Mouse (Mus musculus) embryo, embryonic 11.5 days (tissue): ENCODE results near the gene Atrip.
A peak's percentile ranks its signal among the peaks of the same experiment; 100 is the strongest.

ENCODE experiments used
- DNase-seq: peaks from one replicate; pipeline ENCODE4 v3.0.0-alpha.2; 2012; ENCODE audit warnings: low read depth, low spot score

Atrip gene

DNA sequence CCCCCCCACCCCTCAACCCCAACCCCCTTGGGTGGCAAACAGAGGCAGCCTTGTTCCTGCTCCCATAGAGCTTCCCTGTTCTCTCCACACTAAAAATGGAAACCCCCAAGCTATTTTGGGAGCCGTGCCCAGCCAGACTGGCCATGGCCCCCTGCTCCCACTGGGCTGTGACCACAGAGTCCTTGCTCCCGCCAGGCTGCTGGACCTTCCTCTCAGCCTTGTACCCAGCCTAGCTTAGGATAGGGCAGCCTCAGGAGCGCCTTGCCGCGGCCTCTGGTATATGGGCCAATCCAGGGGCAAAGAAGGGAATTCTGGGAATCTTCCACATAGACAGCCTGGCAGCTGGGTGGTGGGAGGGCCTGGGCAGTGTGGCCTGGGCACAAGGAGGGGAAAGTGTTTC, 23.9 kb upstream of the Atrip start:
- DNase-seq: no peak

DNA sequence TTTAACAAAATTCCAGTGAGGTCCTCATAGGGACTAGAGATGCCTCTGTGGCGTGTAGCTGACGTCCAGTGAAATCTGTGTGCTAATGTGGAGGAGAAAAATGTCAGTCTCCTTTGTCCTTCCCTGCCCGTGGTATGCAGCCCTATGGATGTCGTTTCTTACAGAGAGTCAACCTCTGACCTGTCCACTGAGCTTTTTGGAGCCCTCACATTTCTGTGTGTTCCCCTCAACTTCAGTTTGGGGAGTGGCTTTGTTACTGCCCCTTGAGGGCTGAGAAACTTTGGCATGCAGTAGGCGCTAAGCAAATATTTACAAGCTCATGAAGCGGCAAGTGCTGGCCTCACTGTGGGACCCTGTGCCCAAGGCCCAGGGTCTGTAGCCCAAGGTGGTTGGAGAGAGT, 23.4 kb upstream of the Atrip start:
- no peak for DNase-seq

DNA sequence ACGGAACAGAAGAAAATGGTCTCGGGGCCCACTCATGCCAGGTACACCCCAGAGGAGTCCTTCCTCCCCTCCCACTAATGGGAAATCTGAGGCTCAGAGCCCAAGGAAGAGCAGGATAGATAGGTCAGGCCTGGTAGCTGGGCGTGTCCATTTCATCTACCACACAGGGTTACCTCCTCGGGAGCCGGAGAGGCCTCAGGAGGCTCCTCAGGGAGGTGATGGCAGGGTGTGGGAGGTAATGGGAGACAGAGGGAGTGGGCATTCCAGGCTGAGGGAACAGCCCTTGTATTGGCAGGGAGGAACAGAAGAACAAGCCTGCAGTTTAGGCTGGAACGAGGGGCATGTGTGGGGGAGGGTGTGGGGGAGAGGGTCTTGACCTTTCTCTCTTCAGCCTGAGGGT, 22.9 kb upstream of the Atrip start:
- DNase-seq: no peak

DNA sequence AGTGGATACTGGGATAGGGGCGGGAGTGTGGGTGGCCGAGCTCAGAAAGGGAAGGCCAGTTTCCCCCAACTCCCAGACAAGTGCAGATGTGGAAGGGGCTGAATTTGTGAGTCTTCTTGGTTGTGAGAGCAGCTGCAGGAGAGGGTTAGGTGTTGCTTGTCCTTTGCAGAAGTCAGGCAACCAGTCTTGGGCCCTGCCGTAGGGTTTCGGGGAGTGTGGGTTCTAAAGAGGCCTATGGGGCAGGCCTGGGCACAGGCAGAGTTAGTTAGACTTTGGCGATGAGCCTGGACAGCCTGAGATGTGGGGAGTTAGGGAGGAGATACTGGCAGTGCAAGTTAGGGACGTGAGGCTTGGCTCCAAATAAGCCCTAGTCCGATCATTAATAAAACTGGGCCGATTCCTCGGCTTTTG, 22.3 kb upstream of the Atrip start:
- DNase-seq: no peak

DNA sequence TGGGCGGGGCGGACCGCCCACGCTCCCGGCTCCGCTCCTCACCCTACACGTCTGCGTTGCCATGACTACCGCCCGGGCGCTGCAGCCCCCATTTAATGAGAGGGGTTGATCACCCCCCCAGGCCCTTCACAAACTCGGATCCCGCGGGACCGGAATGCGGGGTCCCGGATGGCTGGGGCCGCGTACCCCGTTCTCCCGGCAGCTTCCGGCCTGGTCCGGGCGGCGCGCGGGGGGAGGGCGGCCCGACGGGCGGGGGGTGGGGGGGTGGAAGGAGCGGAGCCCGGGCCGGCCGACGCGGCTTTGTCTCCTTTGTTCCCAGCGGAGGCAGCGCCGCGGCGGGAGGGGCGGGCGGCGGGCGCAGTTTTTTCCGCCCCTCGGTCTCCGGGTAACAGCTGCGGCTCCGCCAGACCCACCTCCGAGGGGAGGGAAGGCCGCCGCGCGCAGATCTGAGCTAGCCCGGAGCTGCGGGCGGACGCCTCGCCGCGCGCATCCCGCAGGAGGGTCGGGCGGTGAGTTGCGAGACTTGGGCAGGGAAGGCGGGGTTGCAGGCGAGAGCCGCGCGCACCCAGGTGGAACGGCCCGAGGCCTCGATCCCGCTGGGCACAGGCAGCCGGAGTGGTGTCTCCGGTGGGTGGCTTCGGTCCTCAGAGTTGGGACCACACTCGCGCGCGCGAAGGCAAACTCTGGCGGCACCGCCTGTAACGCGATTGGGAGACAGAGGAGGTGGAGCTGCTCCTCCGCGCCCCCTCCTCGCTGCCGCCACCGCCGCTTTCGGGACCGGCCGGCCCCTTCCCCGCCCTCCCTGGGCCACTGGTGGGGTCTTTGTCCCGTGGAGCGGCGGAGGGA, 21.4 kb upstream of the Atrip start, which contains the start of gene Plxnb1:
Gene Plxnb1 (plus strand): TSS at position 253 of the 846 bp plus-strand sequence.
- peak; percentile 67 for DNase-seq

DNA sequence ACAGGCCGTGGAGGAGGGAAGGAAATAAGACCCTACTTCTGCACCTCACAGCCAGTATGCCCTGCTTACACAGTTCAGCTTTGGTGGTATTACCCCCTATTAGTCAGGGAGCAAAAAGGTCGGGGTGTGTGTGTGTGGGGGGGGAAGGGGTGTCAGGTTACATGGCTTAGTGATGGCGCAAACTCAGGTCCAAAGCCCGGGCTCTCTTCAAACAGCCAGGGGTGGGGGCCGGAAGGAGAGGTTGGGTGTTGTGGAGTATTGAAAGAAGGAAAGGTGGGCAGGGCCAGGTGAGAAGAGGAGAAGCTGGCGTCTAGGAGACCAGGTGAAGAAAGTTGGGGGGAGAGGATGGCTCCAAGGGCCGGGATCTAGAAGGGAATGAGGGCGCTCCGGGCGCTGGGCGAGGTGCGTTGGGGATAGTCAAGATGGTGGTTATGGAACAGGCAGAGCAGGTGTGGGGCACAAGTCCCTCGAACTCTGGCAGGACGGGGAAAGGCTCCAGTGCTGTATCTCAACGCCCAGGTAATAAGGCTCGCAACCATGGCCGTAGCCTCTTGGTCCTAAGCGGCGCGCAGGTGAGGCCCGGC, 20.7 kb upstream of the Atrip start:
- no peak for DNase-seq

DNA sequence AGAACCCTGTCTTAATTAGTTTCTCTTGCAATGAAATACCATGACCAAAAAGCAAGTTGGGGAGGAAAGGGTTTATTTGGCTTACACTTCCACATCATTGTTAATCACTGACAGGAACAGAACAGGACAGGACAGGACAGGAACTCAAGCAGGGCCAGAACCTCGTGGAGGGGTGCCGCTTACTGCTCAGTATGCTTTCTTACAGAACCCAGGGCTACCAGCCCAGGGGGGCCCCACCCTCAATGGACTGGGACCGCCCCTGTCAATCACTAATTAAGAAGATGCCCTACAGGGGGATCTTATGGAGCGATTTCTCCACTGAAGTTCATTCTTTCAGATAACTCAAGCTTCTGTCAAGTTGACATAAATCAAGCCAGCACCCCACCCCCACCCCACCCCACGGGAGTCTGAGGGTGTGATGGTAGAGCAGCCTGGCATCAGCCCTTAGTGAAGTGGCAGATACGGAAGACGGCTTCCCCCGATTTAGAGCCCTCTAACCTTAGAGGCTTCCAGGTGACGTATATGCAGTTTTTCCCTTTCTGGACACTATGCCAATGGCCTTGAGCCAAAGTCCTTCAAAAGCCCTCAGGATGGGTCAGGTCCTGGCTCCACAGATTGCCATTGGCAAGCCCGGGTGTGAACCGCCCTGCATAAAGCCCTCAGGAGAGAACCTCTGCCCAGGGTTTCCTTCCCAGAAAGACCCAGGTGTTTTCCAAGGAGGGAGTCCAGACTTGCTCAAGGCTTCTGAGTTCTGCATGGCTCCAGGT, 20.0 kb upstream of the Atrip start:
- no peak for DNase-seq

DNA sequence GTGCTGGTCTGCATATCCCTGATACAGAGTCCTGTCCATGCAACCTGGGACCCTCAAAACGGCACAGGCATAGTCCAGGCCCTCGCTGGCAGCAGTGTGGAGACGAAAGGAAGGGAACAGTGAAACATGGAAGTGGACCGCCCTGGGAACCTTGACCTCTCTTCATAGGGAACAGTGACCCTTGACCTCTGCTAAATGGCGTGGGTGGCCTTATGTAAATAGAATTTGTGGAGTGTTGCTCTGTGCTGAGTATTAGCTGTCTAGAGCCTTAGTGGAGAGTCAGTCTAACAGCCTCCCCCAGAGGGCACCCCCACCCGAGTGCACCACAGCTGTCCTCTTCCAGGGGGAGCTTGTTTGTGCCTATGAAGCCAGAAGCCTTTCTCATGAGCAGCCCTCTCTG, 18.9 kb upstream of the Atrip start:
- DNase-seq: no peak

DNA sequence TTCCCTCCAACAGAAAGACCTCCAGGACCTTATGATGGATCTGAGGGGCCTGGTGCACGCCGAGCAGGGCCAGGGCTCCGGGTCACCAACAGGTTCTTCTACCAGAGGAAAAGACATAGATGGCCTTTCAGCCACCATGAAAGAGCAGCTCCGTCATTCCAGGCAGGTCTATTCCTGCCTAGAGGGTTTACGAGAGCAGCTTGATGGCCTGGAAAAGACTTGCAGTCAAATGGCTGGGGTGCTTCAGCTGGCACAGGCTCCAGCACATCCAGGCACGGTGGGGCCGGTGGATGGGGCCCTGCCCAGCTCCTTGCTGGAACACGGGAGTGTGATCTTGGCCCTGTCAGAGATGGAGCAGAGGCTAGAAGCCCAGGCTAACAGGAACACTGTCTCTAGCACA, 17.9 kb upstream of the Atrip start:
- no peak for DNase-seq

DNA sequence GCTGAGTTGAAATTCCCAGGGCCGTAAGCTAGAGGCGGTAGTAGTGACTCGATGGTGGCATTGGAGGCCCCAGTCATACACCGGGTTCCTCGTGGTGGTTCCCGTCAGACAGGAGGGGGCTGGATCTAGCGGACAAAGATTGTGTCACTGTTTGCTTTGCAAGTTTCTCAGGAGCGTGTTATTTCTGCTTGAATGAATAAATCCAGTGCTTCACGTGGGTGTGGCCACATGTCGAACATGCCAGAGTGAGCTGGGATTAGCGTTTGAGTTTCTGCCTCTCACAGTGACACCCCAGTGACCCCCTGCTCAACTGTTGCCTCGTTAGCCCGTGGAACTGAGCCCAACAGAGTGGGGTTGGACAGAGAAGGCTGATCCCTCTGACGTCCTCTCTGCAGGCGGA, 16.5 kb upstream of the Atrip start:
- no peak for DNase-seq

DNA sequence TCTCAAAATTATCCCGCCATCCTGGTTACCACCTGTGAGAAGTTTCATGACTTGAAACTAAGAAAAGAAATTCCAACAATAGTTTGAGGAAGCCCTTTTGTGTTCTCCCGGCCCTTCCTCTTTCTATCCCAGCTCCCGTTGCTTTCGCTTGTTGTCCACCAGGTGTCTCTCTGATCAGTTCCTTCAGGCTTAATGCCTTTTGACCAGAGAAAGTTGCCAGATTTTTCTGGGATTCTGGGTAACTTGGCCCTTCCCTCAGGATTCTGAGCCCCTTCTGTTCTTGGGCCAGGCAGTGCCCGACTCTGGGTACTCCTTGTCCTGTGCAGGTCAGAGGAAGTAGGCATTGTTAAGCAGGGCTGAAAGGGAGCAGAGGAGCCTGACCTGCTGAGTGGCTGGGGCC, 14.1 kb upstream of the Atrip start:
- DNase-seq: no peak

DNA sequence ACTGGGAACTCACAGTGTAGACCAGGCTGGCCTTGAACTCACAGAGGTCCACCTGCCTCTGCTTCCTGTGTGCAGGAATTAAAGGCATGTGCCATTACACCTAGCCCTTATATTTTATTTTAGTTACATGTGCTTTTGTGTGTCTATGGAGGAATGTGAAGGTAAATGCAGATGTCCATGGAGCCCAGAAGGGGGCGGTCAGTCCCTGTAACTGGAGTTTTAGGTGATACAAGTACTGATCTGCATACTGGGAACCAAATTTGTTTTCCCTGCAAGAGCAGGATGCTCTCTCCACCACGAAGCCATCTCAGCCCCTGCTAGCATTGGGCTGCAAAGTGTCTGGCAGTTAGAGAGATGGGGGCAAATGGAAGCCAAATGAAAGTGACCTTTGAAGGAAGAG, 11.0 kb upstream of the Atrip start:
- DNase-seq: no peak

DNA sequence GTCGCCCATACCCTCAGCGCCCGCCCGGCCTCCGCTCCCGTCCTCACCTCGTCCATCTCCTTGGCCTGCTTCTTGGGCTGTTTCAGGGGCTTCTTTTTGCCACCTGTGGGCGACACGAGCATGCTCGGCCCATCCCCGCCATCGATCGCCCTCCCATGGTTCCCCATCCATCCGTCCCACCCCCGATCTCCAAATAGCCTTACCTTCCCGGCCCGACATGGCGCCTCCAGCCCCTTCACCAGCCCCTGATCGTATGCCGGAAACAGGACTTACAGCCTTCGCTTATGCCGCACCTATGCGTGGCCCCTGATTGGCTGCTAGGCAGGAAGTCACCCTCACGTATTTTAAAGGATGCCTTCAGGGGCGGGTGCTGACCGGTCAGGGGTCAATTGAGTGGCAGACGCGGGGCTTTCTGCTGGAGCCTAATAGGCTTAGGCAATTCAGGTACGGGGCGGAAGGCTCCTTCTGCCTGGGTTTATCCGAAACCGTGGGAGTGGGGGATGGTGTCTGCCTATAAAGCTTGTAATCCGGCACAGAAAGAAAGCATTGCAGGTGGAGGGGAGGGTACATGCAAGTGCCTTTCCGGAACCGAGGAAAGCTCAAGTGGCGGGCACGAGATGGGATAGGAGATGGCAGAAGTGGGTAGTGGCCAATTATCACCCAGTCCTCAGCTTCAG, 8.3 kb upstream of the Atrip start, which contains the start of the genes Ccdc51 and Tma7:
Gene Ccdc51 (plus strand): TSS at position 370 of the 677 bp plus-strand sequence.
Gene Tma7 (minus strand): TSS at position 464 of the 677 bp plus-strand sequence.
- DNase-seq: peak; percentile 74

DNA sequence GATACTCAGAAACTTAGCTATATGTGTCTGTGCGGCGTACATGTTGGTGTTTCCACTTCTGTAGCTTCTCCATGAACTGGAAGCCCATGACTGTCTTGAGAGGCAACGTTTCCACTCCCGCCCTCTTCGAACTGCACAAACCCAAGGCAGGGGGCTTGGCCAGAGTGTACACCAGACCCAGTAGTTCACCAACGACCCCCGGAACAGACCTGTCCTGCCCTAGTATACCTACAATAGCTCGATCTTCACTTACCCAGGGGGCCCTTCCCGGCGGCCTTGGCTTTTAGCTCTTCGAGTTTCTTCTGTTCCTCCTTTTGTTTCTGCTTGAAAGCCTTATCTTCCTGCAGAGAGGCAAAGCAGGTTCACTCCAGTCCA, 7.8 kb upstream of the Atrip start:
- no peak for DNase-seq

DNA sequence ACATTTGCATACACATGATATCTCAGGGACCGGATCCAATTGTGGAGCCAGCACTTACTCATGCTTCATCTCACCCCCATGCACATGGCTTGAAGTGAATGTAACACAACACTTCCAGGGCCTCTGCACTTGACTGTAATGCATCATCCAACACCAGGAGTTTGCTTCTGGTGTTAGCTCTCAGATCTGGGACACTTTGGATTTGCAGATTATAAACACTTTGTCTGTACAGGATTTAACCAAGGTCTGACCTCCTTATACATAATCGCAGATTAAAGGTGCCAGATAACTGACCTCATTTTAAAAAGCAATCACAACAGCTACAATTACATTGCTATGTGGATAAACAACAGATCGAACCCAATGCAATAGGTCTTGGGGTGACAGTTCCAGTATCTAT, 6.6 kb upstream of the Atrip start:
- DNase-seq: no peak

DNA sequence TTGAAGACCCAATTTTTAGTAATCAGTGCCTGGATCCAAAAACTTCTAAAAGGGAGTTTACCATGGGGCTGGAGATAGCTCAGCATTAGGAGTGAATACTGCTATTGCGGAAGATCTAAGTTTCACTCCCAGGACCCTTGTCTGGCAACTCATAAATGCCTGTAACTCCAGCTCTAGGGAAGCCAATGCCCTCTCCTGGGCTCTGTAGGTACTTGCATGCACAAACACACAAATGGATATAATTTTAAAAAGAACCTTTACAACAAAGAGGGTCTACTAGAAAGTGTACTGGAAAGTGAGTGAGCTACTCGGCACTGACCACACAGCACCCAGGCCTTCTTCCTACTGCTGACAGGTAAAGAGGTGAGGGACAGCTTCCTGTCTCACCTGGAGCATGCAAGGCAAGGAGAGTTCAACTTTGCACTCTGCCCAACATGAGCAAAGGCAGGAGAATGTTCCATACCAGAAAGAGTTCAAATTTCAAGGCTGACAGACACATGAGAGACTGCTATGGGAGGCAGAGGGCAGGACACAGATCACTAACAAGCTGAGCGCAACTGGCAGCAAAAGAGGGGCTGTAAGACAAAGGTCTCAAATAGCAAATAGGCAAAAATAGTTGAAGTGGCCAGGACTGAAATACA, 5.7 kb downstream of the Atrip start:
- no peak for DNase-seq

DNA sequence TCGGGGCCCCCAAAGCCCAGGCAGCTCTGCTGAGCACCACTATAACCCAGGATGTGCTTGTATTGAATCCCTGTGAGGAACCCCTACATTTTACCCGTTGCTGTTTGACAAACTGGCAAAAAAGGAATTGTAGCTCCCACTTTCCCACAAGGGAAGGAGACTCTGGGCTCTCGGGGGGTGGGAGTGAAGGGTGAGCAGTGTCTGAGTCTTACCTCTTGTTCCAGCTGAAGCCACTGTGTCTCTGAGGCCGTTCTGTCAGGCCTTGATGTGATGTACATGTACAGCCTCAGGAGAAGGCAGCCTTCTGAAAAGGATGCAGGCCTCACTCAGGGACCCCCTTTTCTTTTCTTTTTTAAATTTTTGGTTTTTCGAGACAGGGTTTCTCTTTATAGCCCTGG, 13.0 kb downstream of the Atrip start:
- DNase-seq: no peak

DNA sequence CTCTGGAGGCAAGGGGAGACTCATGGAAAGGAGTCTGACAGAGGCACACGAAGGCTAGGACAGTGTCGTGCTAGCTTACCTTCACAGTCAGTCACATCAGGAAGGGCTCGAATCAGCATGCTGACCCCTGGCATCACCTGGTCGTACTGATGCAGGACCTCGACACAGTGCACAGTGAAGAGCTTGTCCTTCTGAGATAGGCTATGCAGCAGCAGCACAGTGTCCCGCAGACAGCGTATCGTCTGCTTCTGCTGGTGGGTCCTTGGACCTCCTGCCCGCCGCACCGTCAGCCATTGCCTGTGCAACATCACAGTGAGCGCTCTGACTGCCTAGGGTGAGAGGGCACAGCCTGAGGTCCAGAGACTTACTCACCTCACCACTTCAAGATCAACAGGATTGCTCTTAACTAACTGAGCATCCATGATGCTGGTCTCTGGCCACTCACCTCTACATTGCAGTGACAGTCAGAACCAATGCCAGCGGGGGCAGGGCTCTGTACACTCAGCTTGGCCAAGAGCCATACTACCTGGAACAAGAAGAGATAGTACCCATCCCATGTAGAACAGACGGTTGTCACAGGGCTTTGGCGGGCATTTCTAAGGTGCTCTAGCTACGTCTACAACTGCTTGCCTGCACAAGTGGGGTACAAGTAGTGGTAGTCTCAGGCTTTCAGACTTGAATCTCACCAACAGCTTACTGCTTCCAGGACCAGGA, 13.6 kb downstream of the Atrip start:
- DNase-seq: no peak

DNA sequence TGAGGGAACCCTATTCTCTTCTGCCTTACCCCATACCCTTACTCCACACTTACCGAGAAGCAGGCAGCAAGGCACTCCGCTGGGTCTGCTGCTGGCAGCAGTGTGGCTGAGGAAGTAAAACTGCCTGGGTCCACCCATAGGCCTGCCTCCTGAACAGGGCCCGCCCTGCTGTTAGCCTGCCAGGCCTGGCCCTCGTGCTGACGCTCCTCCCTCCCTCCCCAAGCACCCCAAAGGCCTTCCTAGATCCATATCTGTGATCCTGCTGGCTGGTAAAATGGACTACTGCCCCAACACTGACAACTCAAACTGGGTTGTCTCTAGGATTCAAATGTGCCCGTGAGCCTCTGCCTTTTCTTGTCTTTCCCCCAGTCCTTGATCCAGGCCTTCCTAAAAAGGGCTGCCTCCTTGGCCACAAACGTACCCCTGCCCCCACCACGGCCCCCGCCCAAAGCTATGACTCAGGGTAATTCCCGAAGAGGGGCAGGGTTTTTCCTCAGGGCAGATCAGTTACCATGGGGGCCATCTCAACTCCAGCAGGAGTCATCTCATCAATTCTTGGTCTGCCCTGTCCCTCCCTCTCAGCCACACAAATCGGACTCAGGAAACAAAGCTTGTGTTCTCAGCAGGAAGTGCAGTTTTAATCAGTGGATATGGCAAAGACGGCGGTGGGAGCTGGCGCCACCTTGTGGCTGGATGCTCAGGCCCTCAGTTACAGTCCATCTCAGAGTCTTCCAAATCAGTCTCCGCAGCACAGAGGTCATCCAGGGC, 14.6 kb downstream of the Atrip start, which contains the start of gene Trex1:
Gene Trex1 (minus strand): TSS at position 599 of the 768 bp plus-strand sequence.
- no peak for DNase-seq
